Comparison of ENCODE assay signal across 8 mouse cellular contexts in genomic region chr11:116532810-116533338, GRCm38 (mm10). TPM values are rescaled to one million over a fixed set of nuclear protein-coding genes. Genes with fewer than 3 reads are reported as not detected.
DNase-seq lines count a peak whose midpoint lies in the region; ATAC-seq and TF ChIP-seq lines count a peak whose summit lies in the region.

No protein-coding gene starts in this region.

- DNase-seq in left cerebral cortex, postnatal 4 days: peak; percentile 48
- DNase-seq in left cerebral cortex, adult 8-10 months (ENCODE audit: low spot score in 2 of 2): no peak
- peak; percentile 53 to 61 for DNase-seq in gastrocnemius, postnatal 36 days
- DNase-seq in liver, embryonic 14.5 days (ENCODE audit: low read depth in 3 of 3, low spot score in 3 of 3): peak; percentile 76 to 80 (median 78)
- peak; percentile 67 for DNase-seq in thymus, postnatal 4 days

- peak overlapping the region; percentile 99 for H3K4me2 ChIP-seq in liver, embryonic 14.5 days (ENCODE audit: low read depth)
- H3K4me2 ChIP-seq in neural tube, embryonic 12.5 days (replicated peaks): peak overlapping the region; percentile 72

- H3K36me3 ChIP-seq in liver, embryonic 14.5 days (replicated peaks; ENCODE audit: control insufficient read depth, insufficient read depth, low read depth): peaks cover 28% of the 10 kb centered on the region
- H3K36me3 ChIP-seq in neural tube, embryonic 12.5 days: peaks cover 7% of the 10 kb centered on the region; the same call in 1 of the 2 replicates

- H3K9me3 ChIP-seq in liver, embryonic 14.5 days (ENCODE audit: control insufficient read depth, low read length): no peaks in the 10 kb centered on the region
- no peaks in the 10 kb centered on the region for H3K9me3 ChIP-seq in neural tube, embryonic 12.5 days

- WGBS in liver, embryonic 14.5 days (ENCODE audit: insufficient replicate concordance): under 1% methylated on average over 50 of the region's 50 CpGs
- under 1% methylated on average over 50 of the region's 50 CpGs for WGBS in neural tube, embryonic 12.5 days

- H3K27ac ChIP-seq in cortical plate, adult 2 months (ENCODE audit: insufficient read depth, low read length): no peak overlapping the region
- H3K27ac ChIP-seq in liver, embryonic 14.5 days: peak overlapping the region; percentile 98
- H3K27ac ChIP-seq in neural tube, embryonic 12.5 days: no peak overlapping the region

- TF ChIP-seq CTCF in cortical plate, adult 2 months (IDR thresholded peaks at IDR 0.05; ENCODE audit: extremely low read depth, insufficient read depth, low read length): no peak
- TF ChIP-seq CTCF in liver, embryonic 14.5 days (IDR thresholded peaks at IDR 0.05; ENCODE audit: low read depth): peak; percentile 51

- no peak for TF ChIP-seq POLR2A in cortical plate, adult 2 months (IDR thresholded peaks at IDR 0.05; ENCODE audit: extremely low read depth, insufficient read depth, low read length)

- peak overlapping the region; percentile 90 for H3K9ac ChIP-seq in liver, embryonic 14.5 days (replicated peaks)
- H3K9ac ChIP-seq in neural tube, embryonic 12.5 days: peak overlapping the region; percentile 42

- ATAC-seq in inflammation-experienced regulatory T-cells, adult 6 months: peak; percentile 28
- ATAC-seq in liver, embryonic 14.5 days (ENCODE audit: insufficient read depth): peak; percentile 57
- 0 out of 2 replicates have a peak, but pooled peaks have one; percentile 13 for ATAC-seq in neural tube, embryonic 12.5 days (ENCODE audit: low FRiP score, low read depth)

- intact Hi-C loops in left cerebral cortex, postnatal 4 days (cut with DNase I): loop anchor here (5.0 kb wide), 1 partner anchor 36 kb away; no protein-coding TSS in a partner anchor
- intact Hi-C loops in gastrocnemius, postnatal 36 days (cut with DNase I): no loop called here

- no peak for TF ChIP-seq EP300 in liver, embryonic 14.5 days (IDR thresholded peaks at IDR 0.05; ENCODE audit: low read depth)

- peak overlapping the region; percentile 21 for H3K4me3 ChIP-seq in cortical plate, adult 2 months (ENCODE audit: insufficient read depth, low read length)
- peak overlapping the region; percentile 68 to 73 for H3K4me3 ChIP-seq in liver, embryonic 14.5 days (ENCODE audit: insufficient read depth in 1 of 2, low read depth in 2 of 2, low read length in 2 of 2)
- peak overlapping the region; percentile 43 for H3K4me3 ChIP-seq in neural tube, embryonic 12.5 days

- no peaks in the 10 kb centered on the region for H3K4me1 ChIP-seq in cortical plate, adult 2 months (ENCODE audit: control insufficient read depth, insufficient read depth, low read length)
- peaks cover 40 to 47% of the 10 kb centered on the region in 2 experiments for H3K4me1 ChIP-seq in liver, embryonic 14.5 days (replicated peaks; ENCODE audit: control insufficient read depth in 2 of 2, insufficient read depth in 2 of 2, low read length in 1 of 2)
- H3K4me1 ChIP-seq in neural tube, embryonic 12.5 days: peaks cover 49% of the 10 kb centered on the region

- H3K27me3 ChIP-seq in liver, embryonic 14.5 days (ENCODE audit: control insufficient read depth, insufficient read depth, low read length): peaks cover 24% of the 10 kb centered on the region
- peaks cover 55% of the 10 kb centered on the region for H3K27me3 ChIP-seq in neural tube, embryonic 12.5 days (replicated peaks)

RNA-seq across cellular contexts. Expression of gene Sphk1, which starts 2.1 kb away (rescaled TPM):
- total RNA-seq in left cerebral cortex, postnatal 4 days (2021): 1 to 10 TPM; 4.8 to 6.7 TPM
- total RNA-seq in left cerebral cortex, adult 8-10 months (2022): 1 to 10 TPM; 5.6 to 7.2 (median 6.3) TPM
- 5.3 and 7.6 TPM in 2 replicates for polyA plus RNA-seq in cortical plate, adult 2 months (2012; rRNA removed)
- total RNA-seq in gastrocnemius, postnatal 36 days (2021): 1 to 10 TPM in 1 of 2 experiments, under 1 TPM in 1; 0.35 to 1.4 TPM
- polyA plus RNA-seq in inflammation-experienced regulatory T-cells, adult 6 months (2017; shearing (Covaris generic)): not detected
- polyA plus RNA-seq in liver, embryonic 14.5 days (2012; rRNA removed): 23.0 and 24.1 TPM in 2 replicates
- 26.8 and 32.2 TPM in 2 replicates for polyA plus RNA-seq in liver, embryonic 14.5 days (2014; fragmentation: Nextera tagmentation; extraction: Ambion mirVana)
- 7.6 and 9.3 TPM in 2 replicates for polyA plus RNA-seq in neural tube, embryonic 12.5 days (2016; fragmentation: Nextera tagmentation; extraction: Ambion mirVana)

RNA-seq across cellular contexts. Expression of gene Prpsap1, which starts 38.9 kb away (rescaled TPM):
- total RNA-seq in left cerebral cortex, postnatal 4 days (2021): 100 to 1,000 TPM; 107 TPM
- total RNA-seq in left cerebral cortex, adult 8-10 months (2022): 10 to 100 TPM; 67.8 to 78.4 (median 74.9) TPM
- polyA plus RNA-seq in cortical plate, adult 2 months (2012; rRNA removed): 89.0 and 90.8 TPM in 2 replicates
- 10 to 100 TPM; 12.6 to 14.1 TPM for total RNA-seq in gastrocnemius, postnatal 36 days (2021)
- polyA plus RNA-seq in inflammation-experienced regulatory T-cells, adult 6 months (2017; shearing (Covaris generic)): 10 to 100 TPM; 23.4 to 58.2 (median 50.6) TPM
- polyA plus RNA-seq in liver, embryonic 14.5 days (2012; rRNA removed): 19.2 and 22.2 TPM in 2 replicates
- polyA plus RNA-seq in liver, embryonic 14.5 days (2014; fragmentation: Nextera tagmentation; extraction: Ambion mirVana): 38.4 and 40.4 TPM in 2 replicates
- polyA plus RNA-seq in neural tube, embryonic 12.5 days (2016; fragmentation: Nextera tagmentation; extraction: Ambion mirVana): 199 and 200 TPM in 2 replicates

RNA-seq across cellular contexts. Expression of gene Ube2o, which starts 48.4 kb away (rescaled TPM):
- 100 to 1,000 TPM; 115 to 128 TPM for total RNA-seq in left cerebral cortex, postnatal 4 days (2021)
- total RNA-seq in left cerebral cortex, adult 8-10 months (2022): 100 to 1,000 TPM; 115 to 119 (median 117) TPM
- 88.6 and 90.1 TPM in 2 replicates for polyA plus RNA-seq in cortical plate, adult 2 months (2012; rRNA removed)
- 10 to 100 TPM; 18.4 to 20.4 TPM for total RNA-seq in gastrocnemius, postnatal 36 days (2021)
- 1 to 10 TPM; 1.5 to 2.2 (median 2.0) TPM for polyA plus RNA-seq in inflammation-experienced regulatory T-cells, adult 6 months (2017; shearing (Covaris generic))
- 33.8 and 34.0 TPM in 2 replicates for polyA plus RNA-seq in liver, embryonic 14.5 days (2012; rRNA removed)
- 25.9 and 32.3 TPM in 2 replicates for polyA plus RNA-seq in liver, embryonic 14.5 days (2014; fragmentation: Nextera tagmentation; extraction: Ambion mirVana)
- polyA plus RNA-seq in neural tube, embryonic 12.5 days (2016; fragmentation: Nextera tagmentation; extraction: Ambion mirVana): 34.3 and 37.6 TPM in 2 replicates

RNA-seq across cellular contexts. Expression of gene Aanat, which starts 53.4 kb away (rescaled TPM):
- total RNA-seq in left cerebral cortex, postnatal 4 days (2021): under 1 TPM; 0.52 to 0.96 TPM
- 1 to 10 TPM in 1 of 4 experiments, under 1 TPM in 3; 0.57 to 3.2 (median 0.84) TPM for total RNA-seq in left cerebral cortex, adult 8-10 months (2022)
- 1.5 and 2.3 TPM in 2 replicates for polyA plus RNA-seq in cortical plate, adult 2 months (2012; rRNA removed)
- total RNA-seq in gastrocnemius, postnatal 36 days (2021): not detected
- polyA plus RNA-seq in inflammation-experienced regulatory T-cells, adult 6 months (2017; shearing (Covaris generic)): not detected
- polyA plus RNA-seq in liver, embryonic 14.5 days (2012; rRNA removed): not detected in 2 replicates
- polyA plus RNA-seq in liver, embryonic 14.5 days (2014; fragmentation: Nextera tagmentation; extraction: Ambion mirVana): not detected in 2 replicates
- polyA plus RNA-seq in neural tube, embryonic 12.5 days (2016; fragmentation: Nextera tagmentation; extraction: Ambion mirVana): not detected in 2 replicates

Comparison
In these comparisons a context has a peak if more than half of its experiments do, and no peak if none do; other contexts are left out.
1. DNase-seq: peak in left cerebral cortex, postnatal 4 days (single experiment), gastrocnemius, postnatal 36 days (2 of 2), liver, embryonic 14.5 days (3 of 3) and thymus, postnatal 4 days (single experiment); none in left cerebral cortex, adult 8-10 months (0 of 2).
2. RNA of gene Ube2o, which starts 48.4 kb away (polyA plus RNA-seq): 88.6 to 90.1 TPM in cortical plate, adult 2 months, 34.3 to 37.6 TPM in neural tube, embryonic 12.5 days and 25.9 to 34.0 TPM in liver, embryonic 14.5 days; 1.5 to 2.2 TPM in inflammation-experienced regulatory T-cells, adult 6 months; every median in the first group is over 4 times any median in the second.
3. Peak in every context shown above with its lines, with median percentiles within 50 percentile points of each other: H3K4me3 ChIP-seq and ATAC-seq.